Mouse (Mus musculus): ENCODE results near the gene Olfr1076. TPM values are rescaled to one million over a fixed set of nuclear protein-coding genes. Genes with fewer than 3 reads are reported as not detected.
"Not testable (repeated sequence)": the region's sequence is repeated elsewhere in the genome, so short reads cannot be mapped to it uniquely, and the experiment has no call there.

Gene Olfr1076
- not detected in 2 replicates for polyA plus RNA-seq (2014; fragmentation: Nextera tagmentation; extraction: Ambion mirVana)

GRCm38 (mm10) chr2:86508161-86508560, at the start of gene Olfr1076:
TSS of gene Olfr1076 (plus strand) at chr2:86508461.
- H3K27me3 ChIP-seq (ENCODE audit: insufficient read depth, low read length) = no peaks in the 10 kb centered on the region
- ATAC-seq (ENCODE audit: insufficient read depth) = no peak
- no peak within 1 kb of the TSS for H3K27ac ChIP-seq (ENCODE audit: low read depth)
- H3K4me3 ChIP-seq (ENCODE audit: low read depth, low read length) = no peak within 1 kb of the TSS
- H3K4me1 ChIP-seq (ENCODE audit: insufficient read depth) = no peaks in the 10 kb centered on the region
- H3K4me2 ChIP-seq = no peak within 1 kb of the TSS
- no peaks in the 10 kb centered on the region for H3K9me3 ChIP-seq (ENCODE audit: low read depth, low read length)
- no peak for DNase-seq
- 70% methylated on average over 1 of the region's 1 CpGs for WGBS
- no peak for TF ChIP-seq CTCF (IDR thresholded peaks at IDR 0.05; ENCODE audit: low read depth)
- H3K9ac ChIP-seq = no peak within 1 kb of the TSS
- H3K36me3 ChIP-seq (ENCODE audit: insufficient read depth) = no peaks in the 10 kb centered on the region

GRCm38 (mm10) chr2:86460434-86460833, 47.8 kb upstream of the Olfr1076 start:
- 67% methylated on average over 1 of the region's 1 CpGs for WGBS
- ATAC-seq (ENCODE audit: insufficient read depth) (no peak), DNase-seq (no peak)
- H3K4me3 ChIP-seq (ENCODE audit: low read depth, low read length) = no peak overlapping the region
- TF ChIP-seq CTCF (IDR thresholded peaks at IDR 0.05; ENCODE audit: low read depth) = no peak
- H3K9me3 ChIP-seq (ENCODE audit: low read depth, low read length) = no peaks in the 10 kb centered on the region
- no peak overlapping the region for H3K27ac ChIP-seq (ENCODE audit: low read depth)
- no peaks in the 10 kb centered on the region for H3K27me3 ChIP-seq (ENCODE audit: insufficient read depth, low read length)
- no peaks in the 10 kb centered on the region for H3K36me3 ChIP-seq (ENCODE audit: insufficient read depth)
- no peaks in the 10 kb centered on the region for H3K4me1 ChIP-seq (ENCODE audit: insufficient read depth)
- H3K4me2 ChIP-seq = no peak overlapping the region
- H3K9ac ChIP-seq = no peak overlapping the region

DNA sequence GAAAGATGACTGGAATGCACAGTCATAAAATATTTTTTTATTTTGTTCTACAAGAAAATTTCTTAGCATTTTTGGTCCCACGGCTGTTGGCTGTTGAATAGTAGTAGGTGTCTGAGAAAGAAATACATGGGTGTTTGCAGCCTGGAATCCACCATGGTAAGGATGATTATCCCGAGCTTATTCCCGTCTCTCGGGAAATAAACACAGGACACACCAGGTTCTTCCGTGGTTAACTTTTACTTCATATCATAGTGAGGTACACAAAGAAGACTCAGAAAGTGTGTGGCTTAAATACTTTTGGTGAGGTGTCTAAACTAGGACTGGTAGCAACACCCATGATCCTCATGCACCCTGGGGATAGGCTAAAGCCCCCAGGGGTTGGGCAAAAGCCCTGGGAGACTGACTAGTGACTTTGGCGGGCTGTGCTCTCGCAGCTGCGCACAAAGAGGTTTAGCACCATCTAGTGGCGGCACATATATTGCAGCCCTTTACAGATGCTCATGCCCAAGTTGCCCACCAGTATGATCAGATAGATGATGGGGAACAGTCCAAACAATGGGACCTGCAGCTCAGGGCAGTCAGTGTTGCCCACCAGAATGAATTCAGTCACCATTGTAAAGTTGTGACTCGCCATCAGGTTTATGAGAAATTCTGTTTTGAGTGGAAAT, 43.7 kb upstream of the Olfr1076 start:
- DNase-seq (peak; percentile 81), ATAC-seq (ENCODE audit: insufficient read depth) (peak; percentile 73; the same call in 1 of the 2 replicates)
- Histone ChIP-seq H3K4me2 (0 out of 2 replicates have a peak overlapping the region, but pooled peaks have one; percentile 33), H3K9me3 (ENCODE audit: low read depth, low read length) (no peaks in the 10 kb centered on the region), H3K27me3 (ENCODE audit: insufficient read depth, low read length) (no peaks in the 10 kb centered on the region), H3K27ac (ENCODE audit: low read depth) (no peak overlapping the region), H3K9ac (no peak overlapping the region), H3K4me3 (ENCODE audit: low read depth, low read length) (no peak overlapping the region), H3K4me1 (ENCODE audit: insufficient read depth) (no peaks in the 10 kb centered on the region), H3K36me3 (ENCODE audit: insufficient read depth) (no peaks in the 10 kb centered on the region)
- WGBS = 28% methylated on average over 10 of the region's 10 CpGs
- TF ChIP-seq CTCF (IDR thresholded peaks at IDR 0.05; ENCODE audit: low read depth) = peak; percentile 78

GRCm38 (mm10) chr2:86487286-86487685, 21.0 kb upstream of the Olfr1076 start, which contains the start of gene Olfr228:
TSS of gene Olfr228 (minus strand) at chr2:86487386.
- H3K4me2 ChIP-seq = no peak within 1 kb of the TSS
- ATAC-seq (ENCODE audit: insufficient read depth) (no peak), DNase-seq (no peak)
- no peak within 1 kb of the TSS for H3K9ac ChIP-seq
- WGBS = 43% methylated on average over 1 of the region's 1 CpGs
- H3K36me3 ChIP-seq (ENCODE audit: insufficient read depth) = no peaks in the 10 kb centered on the region
- H3K4me1 ChIP-seq (ENCODE audit: insufficient read depth) = no peaks in the 10 kb centered on the region
- TF ChIP-seq CTCF (IDR thresholded peaks at IDR 0.05; ENCODE audit: low read depth) = no peak
- H3K4me3 ChIP-seq (ENCODE audit: low read depth, low read length) = no peak within 1 kb of the TSS
- H3K9me3 ChIP-seq (ENCODE audit: low read depth, low read length) = no peaks in the 10 kb centered on the region
- no peaks in the 10 kb centered on the region for H3K27me3 ChIP-seq (ENCODE audit: insufficient read depth, low read length)
- no peak within 1 kb of the TSS for H3K27ac ChIP-seq (ENCODE audit: low read depth)

- no peak for TF ChIP-seq CTCF (IDR thresholded peaks at IDR 0.05; ENCODE audit: low read depth)
- 64% methylated on average over 1 of the region's 1 CpGs for WGBS
- Histone ChIP-seq H3K4me1 (ENCODE audit: insufficient read depth) (no peaks in the 10 kb centered on the region), H3K27me3 (ENCODE audit: insufficient read depth, low read length) (no peaks in the 10 kb centered on the region), H3K4me3 (ENCODE audit: low read depth, low read length) (no peak overlapping the region), H3K9ac (no peak overlapping the region), H3K36me3 (ENCODE audit: insufficient read depth) (no peaks in the 10 kb centered on the region), H3K4me2 (no peak overlapping the region), H3K27ac (ENCODE audit: low read depth) (no peak overlapping the region), H3K9me3 (ENCODE audit: low read depth, low read length) (no peaks in the 10 kb centered on the region)
- DNase-seq = no peak
- no peak for ATAC-seq (ENCODE audit: insufficient read depth)
Observed at GRCm38 (mm10) chr2:86530991-86531390, 22.7 kb downstream of the Olfr1076 start.

- Histone ChIP-seq H3K36me3 (ENCODE audit: insufficient read depth) (no peaks in the 10 kb centered on the region), H3K4me3 (ENCODE audit: low read depth, low read length) (no peak within 1 kb of the TSS), H3K9me3 (ENCODE audit: low read depth, low read length) (no peaks in the 10 kb centered on the region), H3K27ac (ENCODE audit: low read depth) (no peak within 1 kb of the TSS), H3K4me1 (ENCODE audit: insufficient read depth) (no peaks in the 10 kb centered on the region), H3K4me2 (no peak within 1 kb of the TSS), H3K9ac (no peak within 1 kb of the TSS), H3K27me3 (ENCODE audit: insufficient read depth, low read length) (no peaks in the 10 kb centered on the region)
- ATAC-seq (ENCODE audit: insufficient read depth) (no peak), DNase-seq (no peak)
- 48% methylated on average over 1 of the region's 1 CpGs for WGBS
- TF ChIP-seq CTCF (IDR thresholded peaks at IDR 0.05; ENCODE audit: low read depth) = no peak
Observed at GRCm38 (mm10) chr2:86542380-86542779, 34.1 kb downstream of the Olfr1076 start, which contains the start of gene Olfr1079. TSS of gene Olfr1079 (minus strand) at chr2:86542480.

DNA sequence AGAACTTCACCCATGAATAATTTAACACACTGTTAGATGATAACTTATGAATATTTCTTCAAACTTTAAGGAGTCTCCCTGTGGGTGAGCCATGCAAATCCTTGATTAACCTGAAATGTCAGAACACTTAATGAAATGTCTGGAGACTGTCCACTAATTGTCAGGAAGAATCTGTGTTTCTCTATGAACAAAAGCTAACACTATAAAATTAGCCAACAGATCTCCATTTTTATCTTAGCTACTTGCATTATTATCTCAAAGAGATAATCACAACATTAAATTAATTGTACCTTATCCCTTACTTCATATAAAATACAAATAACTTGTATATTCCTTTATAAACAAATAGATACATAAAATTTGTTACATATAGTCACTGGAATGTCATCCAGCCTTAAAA, 49.9 kb downstream of the Olfr1076 start, which contains the start of gene Olfr1080:
Gene Olfr1080, minus strand, starts transcription at position 101 of the 400 bp plus-strand sequence.
- not testable (repeated sequence) for H3K4me2 ChIP-seq; ATAC-seq (ENCODE audit: insufficient read depth); H3K4me1 ChIP-seq (ENCODE audit: insufficient read depth); DNase-seq; H3K4me3 ChIP-seq (ENCODE audit: low read depth, low read length); H3K27ac ChIP-seq (ENCODE audit: low read depth); H3K9ac ChIP-seq; H3K36me3 ChIP-seq (ENCODE audit: insufficient read depth); H3K27me3 ChIP-seq (ENCODE audit: insufficient read depth, low read length); H3K9me3 ChIP-seq (ENCODE audit: low read depth, low read length)

Other genes starting within 250 kb of the Olfr1076 start
- not detected in 2 replicates for gene Olfr1051, start 229.4 kb upstream of the Olfr1076 start, polyA plus RNA-seq (2014; fragmentation: Nextera tagmentation; extraction: Ambion mirVana)
- not detected in 2 replicates for gene Olfr1052, start 216.0 kb upstream of the Olfr1076 start, polyA plus RNA-seq (2014; fragmentation: Nextera tagmentation; extraction: Ambion mirVana)
- gene Olfr1053, start 193.2 kb upstream of the Olfr1076 start, polyA plus RNA-seq (2014; fragmentation: Nextera tagmentation; extraction: Ambion mirVana) = not detected in 2 replicates
- not detected in 2 replicates for gene Olfr1054, start 173.0 kb upstream of the Olfr1076 start, polyA plus RNA-seq (2014; fragmentation: Nextera tagmentation; extraction: Ambion mirVana)
- not detected in 2 replicates for gene Olfr1055, start 158.2 kb upstream of the Olfr1076 start, polyA plus RNA-seq (2014; fragmentation: Nextera tagmentation; extraction: Ambion mirVana)
- not detected in 2 replicates for gene Olfr1056, start 146.0 kb upstream of the Olfr1076 start, polyA plus RNA-seq (2014; fragmentation: Nextera tagmentation; extraction: Ambion mirVana)
- gene Olfr1057, start 130.1 kb upstream of the Olfr1076 start, polyA plus RNA-seq (2014; fragmentation: Nextera tagmentation; extraction: Ambion mirVana) = not detected in 2 replicates
- gene Olfr1058, start 119.9 kb upstream of the Olfr1076 start, polyA plus RNA-seq (2014; fragmentation: Nextera tagmentation; extraction: Ambion mirVana) = not detected in 2 replicates
- not detected in 2 replicates for gene Olfr1061, start 94.4 kb upstream of the Olfr1076 start, polyA plus RNA-seq (2014; fragmentation: Nextera tagmentation; extraction: Ambion mirVana)
- gene Olfr1062, start 81.7 kb upstream of the Olfr1076 start, polyA plus RNA-seq (2014; fragmentation: Nextera tagmentation; extraction: Ambion mirVana) = not detected in 2 replicates
- gene Olfr1065, start 57.9 kb upstream of the Olfr1076 start, polyA plus RNA-seq (2014; fragmentation: Nextera tagmentation; extraction: Ambion mirVana) = not detected in 2 replicates
- gene Olfr1066, start 52.2 kb upstream of the Olfr1076 start, polyA plus RNA-seq (2014; fragmentation: Nextera tagmentation; extraction: Ambion mirVana) = not detected in 2 replicates
- not detected in 2 replicates for gene Olfr228, start 21.1 kb upstream of the Olfr1076 start, polyA plus RNA-seq (2014; fragmentation: Nextera tagmentation; extraction: Ambion mirVana)
- not detected in 2 replicates for gene Olfr1079, start 34.0 kb downstream of the Olfr1076 start, polyA plus RNA-seq (2014; fragmentation: Nextera tagmentation; extraction: Ambion mirVana)
- not detected in 2 replicates for gene Olfr1080, start 49.8 kb downstream of the Olfr1076 start, polyA plus RNA-seq (2014; fragmentation: Nextera tagmentation; extraction: Ambion mirVana)
- gene Olfr1082, start 90.5 kb downstream of the Olfr1076 start, polyA plus RNA-seq (2014; fragmentation: Nextera tagmentation; extraction: Ambion mirVana) = not detected in 2 replicates
- not detected in 2 replicates for gene Olfr1084, start 131.3 kb downstream of the Olfr1076 start, polyA plus RNA-seq (2014; fragmentation: Nextera tagmentation; extraction: Ambion mirVana)
- gene Olfr1085, start 153.6 kb downstream of the Olfr1076 start, polyA plus RNA-seq (2014; fragmentation: Nextera tagmentation; extraction: Ambion mirVana) = not detected in 2 replicates
- gene Olfr1086, start 171.6 kb downstream of the Olfr1076 start, polyA plus RNA-seq (2014; fragmentation: Nextera tagmentation; extraction: Ambion mirVana) = not detected in 2 replicates
- gene Olfr1087, start 189.9 kb downstream of the Olfr1076 start, polyA plus RNA-seq (2014; fragmentation: Nextera tagmentation; extraction: Ambion mirVana) = not detected in 2 replicates
- not detected in 2 replicates for gene Olfr1089, start 225.2 kb downstream of the Olfr1076 start, polyA plus RNA-seq (2014; fragmentation: Nextera tagmentation; extraction: Ambion mirVana)

Measured in lung, embryonic 14.5 days (tissue).